Mouse (Mus musculus) MEL (cell line): ENCODE measurements around the gene Nhlrc4. TPM values are rescaled to one million over a fixed set of nuclear protein-coding genes. Genes with fewer than 3 reads are reported as not detected.

Experiments used
- DNase-seq: peaks from one replicate; pipeline ENCODE4 v3.0.0; 2011; ENCODE audit warnings: low read depth, low spot score
- H3K27ac ChIP-seq: 2 replicates; pipeline ENCODE4 v1.5.1; 2012; ENCODE audit warnings: low read depth, mild to moderate bottlenecking, control low read depth, low read length, moderate library complexity; ENCODE audit not compliant: control insufficient read depth
- H3K27me3 ChIP-seq, 2 experiments: fragments of 150-350 bp in 1 of 2; sonication (generic) in 1 of 2; 2 replicates each; pipeline ENCODE4 v1.6.1; 2012; ENCODE audit warnings: low read length in 2 of 2, mild to moderate bottlenecking in 2 of 2, improper control_type of control experiment in 1 of 2, moderate library complexity in 1 of 2; ENCODE audit not compliant: insufficient read depth in 2 of 2, control insufficient read depth in 1 of 2
- H3K36me3 ChIP-seq, 2 experiments: 2 replicates each; pipeline ENCODE4 v1.6.1; 2012 to 2014; ENCODE audit warnings: low read length in 2 of 2, improper control_type of control experiment in 1 of 2, inconsistent platforms in 1 of 2, mild to moderate bottlenecking in 1 of 2; ENCODE audit not compliant: insufficient read depth in 2 of 2, control insufficient read depth in 1 of 2
- H3K4me1 ChIP-seq, 2 experiments: fragments of 150-350 bp in 1 of 2; sonication (generic) in 1 of 2; 2 replicates each; pipeline ENCODE4 v1.6.1; 2012; ENCODE audit warnings: low read length in 2 of 2, improper control_type of control experiment in 1 of 2, mild to moderate bottlenecking in 1 of 2; ENCODE audit not compliant: insufficient read depth in 2 of 2, control insufficient read depth in 1 of 2
- H3K4me3 ChIP-seq, 2 experiments: fragments of 150-350 bp in 1 of 2; sonication (generic) in 1 of 2; 2 replicates each; pipeline ENCODE4 v1.5.1; 2012; ENCODE audit warnings: low read depth in 2 of 2, low read length in 2 of 2, mild to moderate bottlenecking in 2 of 2, moderate library complexity in 2 of 2, control low read depth in 1 of 2, improper control_type of control experiment in 1 of 2; ENCODE audit not compliant: control insufficient read depth in 1 of 2, insufficient read depth in 1 of 2
- H3K79me2 ChIP-seq: 2 replicates; pipeline ENCODE4 v1.6.1; 2012; ENCODE audit warnings: mild to moderate bottlenecking, low read length, moderate library complexity; ENCODE audit not compliant: control insufficient read depth, poor library complexity, insufficient read depth
- H3K9ac ChIP-seq: 2 replicates; pipeline ENCODE4 v1.6.1; 2012; ENCODE audit warnings: low read depth, mild to moderate bottlenecking, control low read depth, low read length, moderate library complexity; ENCODE audit not compliant: control insufficient read depth, poor library complexity, severe bottlenecking
- H3K9me3 ChIP-seq: fragments of 150-350 bp; sonication (generic); replicated peaks from 2 replicates; pipeline ENCODE4 v1.6.1; 2012; ENCODE audit warnings: mild to moderate bottlenecking, low read length, improper control_type of control experiment, moderate library complexity; ENCODE audit not compliant: insufficient read depth
- BHLHE40 ChIP-seq: IDR thresholded peaks from 2 replicates; pipeline ENCODE4 v1.6.1; 2012; ENCODE audit warnings: low read depth, mild to moderate bottlenecking, inconsistent platforms, low read length, improper control_type of control experiment, borderline replicate concordance
- CHD2 ChIP-seq: IDR thresholded peaks from 2 replicates; pipeline ENCODE4 v1.6.1; 2011; ENCODE audit warnings: low read length, improper control_type of control experiment
- ETS1 ChIP-seq: IDR thresholded peaks from 2 replicates; pipeline ENCODE4 v1.6.1; 2012; ENCODE audit warnings: low read depth, mild to moderate bottlenecking, inconsistent platforms, low read length, improper control_type of control experiment, moderate library complexity
- GABPA ChIP-seq: IDR thresholded peaks from 2 replicates; pipeline ENCODE4 v1.6.1; 2012; ENCODE audit warnings: low read depth, mild to moderate bottlenecking, inconsistent platforms, low read length, improper control_type of control experiment, moderate library complexity
- JUND ChIP-seq: IDR thresholded peaks from 2 replicates; pipeline ENCODE4 v1.6.1; 2011; ENCODE audit warnings: low read depth, mild to moderate bottlenecking, improper control_type of control experiment, low read length
- MAFK ChIP-seq: IDR thresholded peaks from 2 replicates; pipeline ENCODE4 v1.6.1; 2011; ENCODE audit warnings: low read depth, mild to moderate bottlenecking, low read length, improper control_type of control experiment, borderline replicate concordance
- MAX ChIP-seq: IDR thresholded peaks from 2 replicates; pipeline ENCODE4 v1.6.1; 2011; ENCODE audit warnings: low read length, improper control_type of control experiment
- MEF2A ChIP-seq: IDR thresholded peaks from 2 replicates; pipeline ENCODE4 v1.6.1; 2014; ENCODE audit warnings: low read depth, mild to moderate bottlenecking, inconsistent platforms, low read length, improper control_type of control experiment; ENCODE audit not compliant: poor library complexity, insufficient replicate concordance, severe bottlenecking; ENCODE audit errors: extremely low read depth
- MXI1 ChIP-seq: IDR thresholded peaks from 2 replicates; pipeline ENCODE4 v1.6.1; 2011; ENCODE audit warnings: mild to moderate bottlenecking, low read depth, low read length, improper control_type of control experiment
- MYB ChIP-seq: IDR thresholded peaks from 2 replicates; pipeline ENCODE4 v1.6.1; 2011; ENCODE audit warnings: mild to moderate bottlenecking, low read depth, low read length, improper control_type of control experiment
- NRF1 ChIP-seq: IDR thresholded peaks from 2 replicates; pipeline ENCODE4 v1.6.1; 2014; ENCODE audit warnings: low read depth, mild to moderate bottlenecking, inconsistent platforms, low read length, improper control_type of control experiment, moderate library complexity; ENCODE audit not compliant: poor library complexity, insufficient read depth, severe bottlenecking
- POLR2AphosphoS2 ChIP-seq: IDR thresholded peaks from 2 replicates; pipeline ENCODE4 v1.6.1; 2011; ENCODE audit warnings: low read length, improper control_type of control experiment
- POLR2AphosphoS5 ChIP-seq: IDR thresholded peaks from 2 replicates; pipeline ENCODE4 v1.6.1; 2012; ENCODE audit warnings: low read depth, borderline replicate concordance, mild to moderate bottlenecking, inconsistent platforms, low read length, moderate library complexity, mixed read lengths
- RAD21 ChIP-seq: IDR thresholded peaks from 2 replicates; pipeline ENCODE4 v1.6.1; 2011; ENCODE audit warnings: mild to moderate bottlenecking, low read depth, low read length, improper control_type of control experiment
- SIN3A ChIP-seq: IDR thresholded peaks from 2 replicates; pipeline ENCODE4 v1.6.1; 2012; ENCODE audit warnings: low read length, improper control_type of control experiment, inconsistent platforms
- SMC3 ChIP-seq: IDR thresholded peaks from 2 replicates; pipeline ENCODE4 v1.6.1; 2011; ENCODE audit warnings: low read depth, low read length, improper control_type of control experiment
- TAL1 ChIP-seq: IDR thresholded peaks from 2 replicates; pipeline ENCODE4 v1.6.1; 2012; ENCODE audit warnings: mild to moderate bottlenecking, inconsistent platforms, low read length, moderate library complexity, mixed read lengths
- TBP ChIP-seq: IDR thresholded peaks from 2 replicates; pipeline ENCODE4 v1.8.0; 2011; ENCODE audit warnings: low read depth, low read length, improper control_type of control experiment
- TCF12 ChIP-seq: IDR thresholded peaks from 2 replicates; pipeline ENCODE4 v1.6.1; 2014; ENCODE audit warnings: low read depth, mild to moderate bottlenecking, inconsistent platforms, low read length, improper control_type of control experiment, moderate library complexity
- USF1 ChIP-seq: IDR thresholded peaks from 2 replicates; pipeline ENCODE4 v1.6.1; 2014; ENCODE audit warnings: low read depth, mild to moderate bottlenecking, inconsistent platforms, low read length, improper control_type of control experiment, moderate library complexity
- ZC3H11A ChIP-seq: IDR thresholded peaks from 2 replicates; pipeline ENCODE4 v1.6.1; 2012; ENCODE audit warnings: low read depth, mild to moderate bottlenecking, inconsistent platforms, low read length, improper control_type of control experiment
- ZMIZ1 ChIP-seq: IDR thresholded peaks from 2 replicates; pipeline ENCODE4 v1.6.1; 2012; ENCODE audit warnings: low read depth, mild to moderate bottlenecking, inconsistent platforms, low read length, improper control_type of control experiment, moderate library complexity
- ZNF384 ChIP-seq: IDR thresholded peaks from 2 replicates; pipeline ENCODE4 v1.6.1; 2012; ENCODE audit warnings: low read depth, mild to moderate bottlenecking, inconsistent platforms, low read length, improper control_type of control experiment
- polyA plus RNA-seq, 2 experiments: library from polyadenylated mRNA; stranded (reverse) in 1 of 2; unstranded in 1 of 2; fragments of >175 nt in 1 of 2; fragments of >200 nt in 1 of 2; gene quantifications; 2 replicates each; pipeline versions ENCODE4 v1.2.1 to v1.2.4; 2012; ENCODE audit warnings: low replicate concordance in 2 of 2, low read depth in 1 of 2; ENCODE audit not compliant: insufficient read length in 2 of 2, insufficient read depth in 1 of 2, missing spikeins in 1 of 2
- total RNA-seq: library from RNA; depleted of rRNA; stranded (reverse); fragments of 300-350 nt; gene quantifications from 2 replicates; pipeline ENCODE4 v1.2.3, GENCODE M21; 2012

Gene Nhlrc4
- total and polyA plus RNA-seq, 3 experiments, result 0.19 to 0.23 TPM; not detected in 1

GRCm38 (mm10) chr17:25958771-25959494, 14.2 kb upstream of the Nhlrc4 start:
- no peak for DNase-seq
- Histone ChIP-seq H3K9me3 (no peaks in the 10 kb centered on the region), H3K36me3 (peaks cover 0 to 13% of the 10 kb centered on the region in 2 experiments; a peak in 3 of 4 replicates), H3K27me3 (no peaks in the 10 kb centered on the region), H3K9ac (no peak overlapping the region), H3K79me2 (no peaks in the 10 kb centered on the region), H3K4me3 (no peak overlapping the region), H3K27ac (no peak overlapping the region), H3K4me1 (peaks cover 5 to 20% of the 10 kb centered on the region in 2 experiments; a peak in 3 of 4 replicates)
- TF ChIP-seq SIN3A, result no peak
- TF ChIP-seq USF1, result no peak
- TF ChIP-seq ETS1, result no peak
- TF ChIP-seq POLR2AphosphoS5, result no peak
- no peak for TF ChIP-seq ZC3H11A
- no peak for TF ChIP-seq RAD21

- Histone ChIP-seq H3K4me3 (no peak overlapping the region), H3K9me3 (no peaks in the 10 kb centered on the region), H3K4me1 (peaks cover 5 to 18% of the 10 kb centered on the region in 2 experiments; a peak in 3 of 4 replicates), H3K9ac (no peak overlapping the region), H3K36me3 (peaks cover 0 to 13% of the 10 kb centered on the region in 2 experiments; a peak in 3 of 4 replicates), H3K27me3 (no peaks in the 10 kb centered on the region), H3K27ac (no peak overlapping the region), H3K79me2 (no peaks in the 10 kb centered on the region)
- DNase-seq, result no peak
- TF ChIP-seq CHD2, result no peak
Measured at GRCm38 (mm10) chr17:25957586-25958051, 12.9 kb upstream of the Nhlrc4 start.

- Histone ChIP-seq H3K27me3 (no peaks in the 10 kb centered on the region), H3K27ac (no peak overlapping the region), H3K36me3 (peaks cover 0 to 6% of the 10 kb centered on the region in 2 experiments; a peak in 3 of 4 replicates), H3K9me3 (no peaks in the 10 kb centered on the region), H3K4me3 (no peak overlapping the region), H3K9ac (no peak overlapping the region), H3K4me1 (peaks cover 3 to 8% of the 10 kb centered on the region in 2 experiments; a peak in 3 of 4 replicates), H3K79me2 (no peaks in the 10 kb centered on the region)
- no peak for DNase-seq
- TF ChIP-seq MXI1 (no peak), ZNF384 (no peak), MAFK (no peak), JUND (no peak), SMC3 (no peak), MAX (no peak), TBP (no peak), ZMIZ1 (no peak), CHD2 (no peak), TCF12 (no peak), TAL1 (no peak), SIN3A (no peak), POLR2AphosphoS2 (no peak), NRF1 (no peak), RAD21 (no peak), MYB (no peak), USF1 (no peak), MEF2A (no peak), BHLHE40 (no peak), GABPA (no peak)
Measured at GRCm38 (mm10) chr17:25956631-25957030, 11.9 kb upstream of the Nhlrc4 start.
